Mouse (Mus musculus): ENCODE data around the gene Tango6. TPM values are rescaled to one million over a fixed set of nuclear protein-coding genes. Genes with fewer than 3 reads are reported as not detected.

Gene Tango6
- polyA plus RNA-seq, 1 experiment from 2014 or later, result 9.6 TPM

DNA sequence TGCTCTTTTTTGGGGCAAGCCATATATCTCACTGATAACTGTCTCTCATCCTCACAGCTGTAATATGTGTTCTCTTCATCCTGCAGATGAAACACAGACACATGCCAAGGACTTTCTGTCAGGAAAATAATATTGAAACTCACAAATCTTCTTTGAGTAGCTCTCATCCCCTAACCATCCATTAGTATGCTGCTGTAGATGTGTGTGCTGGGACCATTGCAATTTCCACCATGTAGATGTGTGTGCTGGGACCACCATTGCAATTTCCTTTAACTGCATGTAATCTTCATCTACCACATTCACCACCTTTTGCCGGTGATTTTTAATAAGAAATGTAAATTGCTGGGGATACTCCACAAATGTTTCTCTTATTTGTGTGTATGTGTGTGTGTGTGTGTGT is 60.5 kb downstream of the Tango6 start:
- no peak for ATAC-seq (replicated peaks; ENCODE audit: low FRiP score)
- H3K27ac ChIP-seq (ENCODE audit: low read depth, low read length), result no peak overlapping the region
- H3K4me2 ChIP-seq, result no peak overlapping the region
- H3K4me1 ChIP-seq (replicated peaks; ENCODE audit: control insufficient read depth, insufficient read depth, low read length), result no peaks in the 10 kb centered on the region
- no peaks in the 10 kb centered on the region for H3K27me3 ChIP-seq (replicated peaks; ENCODE audit: control insufficient read depth, insufficient read depth, low read length)
- H3K9me3 ChIP-seq (ENCODE audit: control insufficient read depth, low read length), result no peaks in the 10 kb centered on the region
- H3K4me3 ChIP-seq (ENCODE audit: low read depth, low read length), result no peak overlapping the region
- WGBS, result 100% methylated on average over 1 of the region's 1 CpGs
- no peak overlapping the region for H3K9ac ChIP-seq (ENCODE audit: low read depth, low read length)
- H3K36me3 ChIP-seq (ENCODE audit: control insufficient read depth, insufficient read depth, low read length), result 0 out of 2 replicates have a peak, but pooled peaks cover 4% of the 10 kb centered on the region
- DNase-seq (ENCODE audit: low spot score), result no peak

DNA sequence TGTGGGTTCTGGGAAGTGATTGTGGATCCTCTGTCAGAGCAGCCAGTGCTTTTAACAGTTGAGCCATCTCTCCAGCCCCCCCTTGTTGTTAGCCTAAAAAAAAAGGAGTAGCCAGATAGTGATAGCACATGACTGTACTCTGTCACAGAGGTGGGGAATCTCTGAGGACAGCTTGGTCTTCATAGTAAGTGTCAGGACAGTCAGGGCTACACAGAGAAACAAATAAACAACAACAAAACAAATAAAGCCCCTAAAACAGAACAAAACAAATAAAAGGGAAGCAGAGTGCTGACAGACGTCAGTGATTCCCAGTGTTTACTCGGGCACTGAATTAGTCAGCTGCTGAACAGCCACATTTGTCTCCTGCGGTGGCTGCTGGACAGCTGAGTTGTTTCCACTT is 70.6 kb downstream of the Tango6 start:
- Histone ChIP-seq H3K4me2 (no peak overlapping the region), H3K9me3 (ENCODE audit: control insufficient read depth, low read length) (no peaks in the 10 kb centered on the region), H3K9ac (ENCODE audit: low read depth, low read length) (no peak overlapping the region), H3K27ac (ENCODE audit: low read depth, low read length) (no peak overlapping the region), H3K27me3 (replicated peaks; ENCODE audit: control insufficient read depth, insufficient read depth, low read length) (no peaks in the 10 kb centered on the region), H3K4me1 (replicated peaks; ENCODE audit: control insufficient read depth, insufficient read depth, low read length) (no peaks in the 10 kb centered on the region), H3K4me3 (ENCODE audit: low read depth, low read length) (no peak overlapping the region), H3K36me3 (ENCODE audit: control insufficient read depth, insufficient read depth, low read length) (no peaks in the 10 kb centered on the region)
- 54% methylated on average over 3 of the region's 3 CpGs for WGBS
- no peak for DNase-seq (ENCODE audit: low spot score)
- ATAC-seq (replicated peaks; ENCODE audit: low FRiP score), result no peak

DNA sequence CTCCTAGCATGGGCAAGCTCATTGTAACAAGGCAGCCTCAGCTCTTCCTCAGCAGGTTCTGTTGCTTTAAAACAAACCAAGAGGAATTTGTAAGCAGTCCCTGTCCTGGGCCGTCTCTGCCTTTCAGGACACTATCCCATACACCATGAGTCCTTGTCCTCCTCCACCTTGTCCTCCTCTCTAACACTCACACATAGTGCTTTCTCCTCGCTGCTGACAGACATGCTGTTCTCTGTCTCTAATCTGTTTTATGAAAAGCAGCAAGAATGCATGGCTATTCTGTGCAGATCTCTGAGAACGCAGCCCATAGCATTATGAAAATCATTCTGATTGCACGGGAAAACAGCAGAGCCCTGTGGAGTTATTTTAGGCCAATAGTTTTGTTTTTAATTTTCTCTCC is 78.4 kb downstream of the Tango6 start:
- H3K4me1 ChIP-seq (replicated peaks; ENCODE audit: control insufficient read depth, insufficient read depth, low read length), result no peaks in the 10 kb centered on the region
- DNase-seq (ENCODE audit: low spot score) (no peak), ATAC-seq (replicated peaks; ENCODE audit: low FRiP score) (no peak)
- H3K27ac ChIP-seq (ENCODE audit: low read depth, low read length), result no peak overlapping the region
- no peaks in the 10 kb centered on the region for H3K9me3 ChIP-seq (ENCODE audit: control insufficient read depth, low read length)
- no peaks in the 10 kb centered on the region for H3K27me3 ChIP-seq (replicated peaks; ENCODE audit: control insufficient read depth, insufficient read depth, low read length)
- WGBS, result 81% methylated on average over 4 of the region's 4 CpGs
- no peak overlapping the region for H3K4me3 ChIP-seq (ENCODE audit: low read depth, low read length)
- no peaks in the 10 kb centered on the region for H3K36me3 ChIP-seq (ENCODE audit: control insufficient read depth, insufficient read depth, low read length)
- no peak overlapping the region for H3K9ac ChIP-seq (ENCODE audit: low read depth, low read length)
- H3K4me2 ChIP-seq, result no peak overlapping the region

DNA sequence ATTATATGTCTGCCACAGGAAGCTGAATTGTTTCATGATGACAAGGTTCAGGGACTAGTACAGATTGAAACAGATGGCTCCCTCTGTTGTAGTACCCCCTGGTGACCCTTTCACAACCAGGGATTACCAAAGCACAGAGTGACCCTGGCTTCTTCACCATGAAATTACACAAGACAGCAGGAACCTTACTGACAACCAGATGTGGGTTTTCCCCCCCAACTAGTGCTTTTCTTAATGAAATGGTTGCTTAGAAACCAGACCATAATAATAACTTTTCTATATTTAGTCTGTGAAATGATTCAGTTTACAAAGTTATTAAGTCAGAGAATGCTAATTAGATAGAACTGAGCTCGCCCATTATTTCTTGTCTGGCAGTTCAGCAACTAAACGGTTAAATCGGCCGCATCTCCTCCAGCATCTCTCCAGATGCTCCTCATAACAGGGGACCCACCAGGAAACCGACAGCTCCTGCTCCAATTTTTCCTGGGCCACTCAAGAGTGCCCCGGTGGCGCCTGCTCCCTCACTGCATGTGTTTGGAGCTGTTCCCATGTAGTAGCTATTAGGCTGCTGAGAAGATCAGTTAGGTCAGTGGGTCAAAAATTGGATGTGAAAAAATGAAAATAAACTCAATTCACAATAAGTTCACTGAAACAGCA is 79.1 kb downstream of the Tango6 start:
- no peak for DNase-seq (ENCODE audit: low spot score)

DNA sequence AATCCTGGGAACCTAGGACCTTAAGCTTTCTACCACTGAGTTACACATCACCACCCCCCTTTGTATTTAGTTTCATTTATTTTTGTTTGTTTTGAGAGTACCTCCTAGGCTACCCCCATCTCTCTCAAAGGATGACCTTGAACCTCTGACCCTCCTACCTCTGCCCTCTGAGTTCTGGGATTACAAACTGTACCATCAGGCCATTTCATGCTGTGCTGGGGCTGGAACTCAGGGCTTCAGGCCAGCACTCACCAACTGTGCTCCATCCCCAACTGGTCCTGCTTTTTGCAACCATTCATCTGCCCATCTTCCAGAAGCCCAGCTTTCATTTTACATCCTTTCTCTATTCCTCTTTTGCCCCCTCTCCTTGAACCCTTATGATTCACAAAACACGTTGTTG is 81.7 kb downstream of the Tango6 start:
- no peak for ATAC-seq (replicated peaks; ENCODE audit: low FRiP score)
- WGBS, result 81% methylated on average over 1 of the region's 1 CpGs

More for the DNA sequence above, 79.1 kb downstream of the Tango6 start:
- no peaks in the 10 kb centered on the region for H3K27me3 ChIP-seq (replicated peaks; ENCODE audit: control insufficient read depth, insufficient read depth, low read length)
- ATAC-seq (replicated peaks; ENCODE audit: low FRiP score), result no peak
- H3K9ac ChIP-seq (ENCODE audit: low read depth, low read length), result no peak overlapping the region
- H3K4me1 ChIP-seq (replicated peaks; ENCODE audit: control insufficient read depth, insufficient read depth, low read length), result no peaks in the 10 kb centered on the region
- H3K27ac ChIP-seq (ENCODE audit: low read depth, low read length), result no peak overlapping the region
- H3K9me3 ChIP-seq (ENCODE audit: control insufficient read depth, low read length), result no peaks in the 10 kb centered on the region
- no peak overlapping the region for H3K4me3 ChIP-seq (ENCODE audit: low read depth, low read length)
- no peaks in the 10 kb centered on the region for H3K36me3 ChIP-seq (ENCODE audit: control insufficient read depth, insufficient read depth, low read length)
- 67% methylated on average over 7 of the region's 7 CpGs for WGBS
- no peak overlapping the region for H3K4me2 ChIP-seq

DNA sequence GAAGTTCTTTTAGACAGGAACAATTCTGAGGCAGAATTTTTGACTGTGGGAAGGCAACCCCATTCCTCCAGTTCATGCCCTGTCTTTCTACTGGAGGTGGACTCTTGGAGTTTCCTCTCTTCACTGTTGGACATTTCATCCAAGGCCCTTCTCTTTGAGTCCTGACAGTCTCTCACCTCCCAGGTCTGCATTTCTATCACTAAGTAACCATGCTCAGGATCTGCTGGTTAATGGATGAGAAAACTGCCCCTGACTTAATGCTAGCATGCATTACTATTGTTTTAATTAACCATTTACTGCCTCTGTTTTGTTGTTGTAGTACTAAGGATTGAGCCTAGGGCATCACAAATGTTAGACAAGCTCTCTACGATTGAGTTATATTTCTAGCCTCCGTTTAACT is 82.7 kb downstream of the Tango6 start:
- no peaks in the 10 kb centered on the region for H3K27me3 ChIP-seq (replicated peaks; ENCODE audit: control insufficient read depth, insufficient read depth, low read length)
- no peaks in the 10 kb centered on the region for H3K9me3 ChIP-seq (ENCODE audit: control insufficient read depth, low read length)
- H3K9ac ChIP-seq (ENCODE audit: low read depth, low read length), result no peak overlapping the region
- no peak overlapping the region for H3K4me3 ChIP-seq (ENCODE audit: low read depth, low read length)
- 94% methylated on average over 2 of the region's 2 CpGs for WGBS
- DNase-seq (ENCODE audit: low spot score) (no peak), ATAC-seq (replicated peaks; ENCODE audit: low FRiP score) (no peak)
- H3K4me2 ChIP-seq, result no peak overlapping the region
- no peaks in the 10 kb centered on the region for H3K4me1 ChIP-seq (replicated peaks; ENCODE audit: control insufficient read depth, insufficient read depth, low read length)
- H3K36me3 ChIP-seq (ENCODE audit: control insufficient read depth, insufficient read depth, low read length), result no peaks in the 10 kb centered on the region
- H3K27ac ChIP-seq (ENCODE audit: low read depth, low read length), result no peak overlapping the region

More for the DNA sequence above, 81.7 kb downstream of the Tango6 start:
- Histone ChIP-seq H3K27ac (ENCODE audit: low read depth, low read length) (no peak overlapping the region), H3K4me3 (ENCODE audit: low read depth, low read length) (no peak overlapping the region), H3K9me3 (ENCODE audit: control insufficient read depth, low read length) (no peaks in the 10 kb centered on the region), H3K36me3 (ENCODE audit: control insufficient read depth, insufficient read depth, low read length) (no peaks in the 10 kb centered on the region), H3K4me1 (replicated peaks; ENCODE audit: control insufficient read depth, insufficient read depth, low read length) (no peaks in the 10 kb centered on the region), H3K9ac (ENCODE audit: low read depth, low read length) (no peak overlapping the region), H3K27me3 (replicated peaks; ENCODE audit: control insufficient read depth, insufficient read depth, low read length) (no peaks in the 10 kb centered on the region), H3K4me2 (no peak overlapping the region)
- no peak for DNase-seq (ENCODE audit: low spot score)

DNA sequence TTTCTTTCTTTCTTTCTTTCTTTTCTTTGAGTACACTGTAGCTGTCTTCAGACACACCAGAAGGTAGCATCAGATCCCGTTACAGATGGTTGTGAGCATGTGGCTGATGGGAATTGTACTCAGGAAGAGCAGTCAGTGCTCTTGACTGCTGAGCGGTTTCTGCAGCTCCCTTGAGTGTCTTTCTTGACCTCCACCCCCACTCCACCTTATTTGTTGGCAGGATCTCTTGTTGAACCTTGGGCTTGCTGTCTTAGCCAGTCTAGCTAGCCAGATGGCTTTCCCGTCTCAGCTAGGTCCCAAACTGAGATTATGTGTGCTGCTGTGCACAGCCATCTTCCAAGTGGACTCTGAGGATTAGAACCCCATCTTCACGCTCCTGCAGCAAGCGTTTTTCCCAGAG is 83.9 kb downstream of the Tango6 start:
- ATAC-seq (replicated peaks; ENCODE audit: low FRiP score), result no peak
- no peaks in the 10 kb centered on the region for H3K9me3 ChIP-seq (ENCODE audit: control insufficient read depth, low read length)
- WGBS, result 82% methylated on average over 5 of the region's 5 CpGs

DNA sequence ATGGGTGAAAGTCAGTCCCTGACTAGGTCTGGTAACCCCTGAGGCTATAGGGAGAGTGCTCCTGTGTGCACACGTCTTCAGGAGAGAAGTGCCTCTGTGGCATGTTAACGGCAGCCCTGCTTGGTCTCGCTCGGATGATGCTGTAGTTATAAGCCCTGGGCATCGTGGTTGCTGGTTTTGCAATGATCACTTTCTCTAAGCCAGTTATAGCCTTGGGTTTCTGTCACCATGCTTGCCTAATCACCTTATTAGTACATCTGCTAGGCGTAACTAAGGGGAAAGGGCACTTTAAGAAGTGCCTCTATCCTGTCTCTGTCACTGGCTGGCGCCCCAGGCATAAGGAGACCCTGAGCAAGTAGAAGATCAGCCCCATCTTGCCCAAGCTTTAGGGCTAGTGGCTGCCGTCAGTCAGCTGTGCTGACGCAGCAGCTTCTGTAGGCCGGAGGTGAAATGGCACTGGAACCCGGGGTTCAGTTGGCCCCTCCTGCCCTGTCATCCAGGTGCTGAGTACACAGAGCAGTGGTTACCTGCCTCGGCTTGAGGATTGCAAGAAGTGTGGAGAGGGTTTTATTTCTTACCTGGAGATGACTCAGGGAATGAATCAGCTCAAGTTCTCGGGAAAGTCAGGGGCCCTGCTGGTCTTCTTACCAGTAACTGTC is 86.4 kb downstream of the Tango6 start:
- H3K27ac ChIP-seq (ENCODE audit: low read depth, low read length), result no peak overlapping the region
- no peaks in the 10 kb centered on the region for H3K4me1 ChIP-seq (replicated peaks; ENCODE audit: control insufficient read depth, insufficient read depth, low read length)
- H3K27me3 ChIP-seq (replicated peaks; ENCODE audit: control insufficient read depth, insufficient read depth, low read length), result no peaks in the 10 kb centered on the region
- H3K36me3 ChIP-seq (ENCODE audit: control insufficient read depth, insufficient read depth, low read length), result no peaks in the 10 kb centered on the region
- no peak for ATAC-seq (replicated peaks; ENCODE audit: low FRiP score)
- no peak overlapping the region for H3K4me3 ChIP-seq (ENCODE audit: low read depth, low read length)
- no peaks in the 10 kb centered on the region for H3K9me3 ChIP-seq (ENCODE audit: control insufficient read depth, low read length)
- no peak overlapping the region for H3K4me2 ChIP-seq
- 83% methylated on average over 13 of the region's 13 CpGs for WGBS
- H3K9ac ChIP-seq (ENCODE audit: low read depth, low read length), result no peak overlapping the region
- DNase-seq (ENCODE audit: low spot score), result no peak

More for the DNA sequence above, 83.9 kb downstream of the Tango6 start:
- Histone ChIP-seq H3K27ac (ENCODE audit: low read depth, low read length) (no peak overlapping the region), H3K4me1 (replicated peaks; ENCODE audit: control insufficient read depth, insufficient read depth, low read length) (no peaks in the 10 kb centered on the region), H3K4me2 (no peak overlapping the region), H3K4me3 (ENCODE audit: low read depth, low read length) (no peak overlapping the region), H3K27me3 (replicated peaks; ENCODE audit: control insufficient read depth, insufficient read depth, low read length) (no peaks in the 10 kb centered on the region), H3K9ac (ENCODE audit: low read depth, low read length) (no peak overlapping the region), H3K36me3 (ENCODE audit: control insufficient read depth, insufficient read depth, low read length) (no peaks in the 10 kb centered on the region)
- no peak for DNase-seq (ENCODE audit: low spot score)

DNA sequence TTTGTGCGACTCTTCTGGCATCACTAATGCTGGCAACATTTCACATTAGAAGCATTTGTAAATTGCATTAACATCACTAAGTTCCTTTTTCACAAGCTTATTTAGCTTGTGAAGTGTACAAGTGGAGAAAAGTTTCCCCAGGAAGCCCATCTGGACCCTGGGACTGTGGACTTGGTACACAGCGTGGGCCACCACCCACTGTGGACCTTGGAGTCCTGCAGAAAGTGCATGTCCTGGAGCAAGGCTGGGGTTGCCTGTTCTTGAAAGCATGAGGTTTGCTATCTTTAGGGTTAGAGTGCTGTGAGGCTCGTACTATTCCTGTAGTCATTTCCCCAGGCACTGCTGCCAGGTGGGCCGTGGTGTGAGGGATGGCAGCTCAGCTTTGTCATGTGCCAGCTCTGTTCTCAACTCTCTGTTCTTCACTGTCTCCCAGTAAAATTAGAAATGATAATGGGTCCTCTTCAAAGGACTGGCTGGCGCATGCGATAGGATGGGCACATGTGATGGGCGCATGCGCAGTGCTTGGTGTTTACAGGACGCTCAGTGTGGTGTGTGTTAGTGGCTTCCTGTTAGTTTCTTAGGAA is 87.8 kb downstream of the Tango6 start:
- Histone ChIP-seq H3K4me3 (ENCODE audit: low read depth, low read length) (no peak overlapping the region), H3K27me3 (replicated peaks; ENCODE audit: control insufficient read depth, insufficient read depth, low read length) (no peaks in the 10 kb centered on the region), H3K9me3 (ENCODE audit: control insufficient read depth, low read length) (no peaks in the 10 kb centered on the region), H3K4me1 (replicated peaks; ENCODE audit: control insufficient read depth, insufficient read depth, low read length) (no peaks in the 10 kb centered on the region), H3K36me3 (ENCODE audit: control insufficient read depth, insufficient read depth, low read length) (no peaks in the 10 kb centered on the region), H3K27ac (ENCODE audit: low read depth, low read length) (no peak overlapping the region), H3K9ac (ENCODE audit: low read depth, low read length) (no peak overlapping the region), H3K4me2 (no peak overlapping the region)
- DNase-seq (ENCODE audit: low spot score) (no peak), ATAC-seq (replicated peaks; ENCODE audit: low FRiP score) (no peak)
- 92% methylated on average over 9 of the region's 9 CpGs for WGBS

Measured in liver, embryonic 11.5 days (tissue).